Mouse (Mus musculus): ENCODE data around the gene Gm10401. TPM values are rescaled to one million over a fixed set of nuclear protein-coding genes. Genes with fewer than 3 reads are reported as not detected.

Gm10401 gene
- polyA plus RNA-seq, 1 experiment from 2014 or later = 46.5 TPM

- no peak for DNase-seq (ENCODE audit: low spot score)
- no peaks in the 10 kb centered on the region for H3K27me3 ChIP-seq (replicated peaks; ENCODE audit: control insufficient read depth, insufficient read depth, low read length)
- no peak overlapping the region for H3K9ac ChIP-seq (ENCODE audit: low read length)
- 0 out of 2 replicates have a peak, but pooled peaks have one; percentile 26 for ATAC-seq (replicated peaks; ENCODE audit: low FRiP score, low TSS enrichment, low read depth)
- no peaks in the 10 kb centered on the region for H3K9me3 ChIP-seq (ENCODE audit: control insufficient read depth, low read length)
- 48% methylated on average over 3 of the region's 3 CpGs for WGBS
- no peak overlapping the region for H3K4me2 ChIP-seq (ENCODE audit: low read length)
- no peak overlapping the region for H3K27ac ChIP-seq (ENCODE audit: low read depth)
- H3K4me1 ChIP-seq (replicated peaks; ENCODE audit: control insufficient read depth, insufficient read depth, low read length) = no peaks in the 10 kb centered on the region
- H3K36me3 ChIP-seq (ENCODE audit: control insufficient read depth, insufficient read depth, low read length) = peaks cover 24% of the 10 kb centered on the region
- H3K4me3 ChIP-seq (ENCODE audit: low read depth, low read length) = no peak overlapping the region
Measured at GRCm38 (mm10) chr5:115140726-115141125, 42.6 kb upstream of the Gm10401 start.

GRCm38 (mm10) chr5:115139124-115139523 is 41.0 kb upstream of the Gm10401 start:
- 64% methylated on average over 4 of the region's 4 CpGs for WGBS
- no peaks in the 10 kb centered on the region for H3K9me3 ChIP-seq (ENCODE audit: control insufficient read depth, low read length)

DNA sequence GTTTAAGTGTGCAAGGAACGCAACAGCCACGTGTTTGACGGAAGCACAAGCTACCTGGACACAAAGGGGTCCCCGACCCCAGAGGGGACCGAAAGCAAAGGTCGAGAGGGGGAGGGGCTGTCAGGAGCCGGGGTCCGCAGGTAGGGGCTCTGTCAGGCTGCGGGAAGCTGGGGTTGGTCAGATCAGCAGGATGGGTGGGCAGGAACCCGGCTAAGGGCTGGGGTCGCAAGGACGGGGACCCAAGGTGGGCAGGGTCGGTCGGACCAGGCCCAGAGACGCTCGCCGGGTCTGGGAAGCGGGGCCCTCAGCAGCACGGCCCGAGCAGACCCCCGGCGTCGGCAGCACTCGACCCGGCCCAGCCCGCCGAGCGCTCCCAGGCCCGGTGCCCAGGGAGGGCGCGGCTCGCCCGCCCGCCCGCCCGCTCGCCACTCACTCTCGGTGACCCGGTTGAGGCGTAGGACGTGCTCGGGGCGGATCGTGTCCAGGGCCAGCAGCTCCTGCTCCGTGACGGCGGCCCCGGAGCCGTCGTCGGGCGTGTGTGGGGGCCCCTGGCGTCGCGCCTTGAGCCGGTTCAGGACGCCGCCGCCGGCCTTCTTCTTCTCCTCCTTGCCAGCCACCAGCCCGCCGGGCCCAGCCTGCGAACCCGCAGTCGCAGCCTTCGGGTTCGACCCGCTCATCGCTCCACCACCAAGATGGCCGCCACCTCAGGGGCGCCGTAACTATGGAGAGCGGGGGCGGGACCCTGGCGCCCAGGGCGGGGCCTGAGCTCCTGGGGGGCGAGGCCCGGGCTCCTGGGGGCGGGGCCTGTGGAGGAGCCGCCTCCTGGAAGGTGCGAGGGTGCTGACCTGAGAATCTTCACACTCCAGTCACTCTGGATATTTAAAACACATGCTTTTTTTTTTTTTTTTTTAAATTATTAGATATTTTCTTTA is 36.4 kb upstream of the Gm10401 start, which contains the start of gene Unc119b:
TSS of gene Unc119b (minus strand) at position 742 of the 932 bp plus-strand sequence.
- H3K4me2 ChIP-seq (ENCODE audit: low read length) = peak within 1 kb of the TSS; percentile 94
- H3K9ac ChIP-seq (ENCODE audit: low read length) = peak within 1 kb of the TSS; percentile 84
- ATAC-seq (replicated peaks; ENCODE audit: low FRiP score, low TSS enrichment, low read depth) (peak; percentile 92), DNase-seq (ENCODE audit: low spot score) (peak; percentile 93)
- no peaks in the 10 kb centered on the region for H3K9me3 ChIP-seq (ENCODE audit: control insufficient read depth, low read length)
- H3K27ac ChIP-seq (ENCODE audit: low read depth) = no peak within 1 kb of the TSS
- H3K4me3 ChIP-seq (ENCODE audit: low read depth, low read length) = peak within 1 kb of the TSS; percentile 92
- H3K27me3 ChIP-seq (replicated peaks; ENCODE audit: control insufficient read depth, insufficient read depth, low read length) = no peaks in the 10 kb centered on the region
- peaks cover 17% of the 10 kb centered on the region for H3K36me3 ChIP-seq (ENCODE audit: control insufficient read depth, insufficient read depth, low read length)
- H3K4me1 ChIP-seq (replicated peaks; ENCODE audit: control insufficient read depth, insufficient read depth, low read length) = peaks cover 8% of the 10 kb centered on the region
- WGBS = 0% methylated on average over 56 of the region's 81 CpGs

More at GRCm38 (mm10) chr5:115139124-115139523, 41.0 kb upstream of the Gm10401 start:
- Histone ChIP-seq H3K9ac (ENCODE audit: low read length) (no peak overlapping the region), H3K4me3 (ENCODE audit: low read depth, low read length) (no peak overlapping the region), H3K4me1 (replicated peaks; ENCODE audit: control insufficient read depth, insufficient read depth, low read length) (no peaks in the 10 kb centered on the region), H3K36me3 (ENCODE audit: control insufficient read depth, insufficient read depth, low read length) (peaks cover 10% of the 10 kb centered on the region), H3K4me2 (ENCODE audit: low read length) (no peak overlapping the region), H3K27me3 (replicated peaks; ENCODE audit: control insufficient read depth, insufficient read depth, low read length) (no peaks in the 10 kb centered on the region), H3K27ac (ENCODE audit: low read depth) (no peak overlapping the region)
- DNase-seq (ENCODE audit: low spot score) (no peak), ATAC-seq (replicated peaks; ENCODE audit: low FRiP score, low TSS enrichment, low read depth) (no peak)

GRCm38 (mm10) chr5:115133358-115134066 is 35.4 kb upstream of the Gm10401 start:
- WGBS = 58% methylated on average over 6 of the region's 6 CpGs
- peaks cover 8% of the 10 kb centered on the region for H3K4me1 ChIP-seq (replicated peaks; ENCODE audit: control insufficient read depth, insufficient read depth, low read length)
- no peak overlapping the region for H3K27ac ChIP-seq (ENCODE audit: low read depth)
- peak overlapping the region; percentile 94 for H3K4me2 ChIP-seq (ENCODE audit: low read length)
- peak overlapping the region; percentile 92 for H3K4me3 ChIP-seq (ENCODE audit: low read depth, low read length)
- peak overlapping the region; percentile 84 for H3K9ac ChIP-seq (ENCODE audit: low read length)
- H3K27me3 ChIP-seq (replicated peaks; ENCODE audit: control insufficient read depth, insufficient read depth, low read length) = no peaks in the 10 kb centered on the region
- peaks cover 24% of the 10 kb centered on the region for H3K36me3 ChIP-seq (ENCODE audit: control insufficient read depth, insufficient read depth, low read length)
- ATAC-seq (replicated peaks; ENCODE audit: low FRiP score, low TSS enrichment, low read depth) (no peak), DNase-seq (ENCODE audit: low spot score) (no peak)
- no peaks in the 10 kb centered on the region for H3K9me3 ChIP-seq (ENCODE audit: control insufficient read depth, low read length)

GRCm38 (mm10) chr5:115132465-115132864 is 34.4 kb upstream of the Gm10401 start:
- no peak overlapping the region for H3K27ac ChIP-seq (ENCODE audit: low read depth)
- H3K4me2 ChIP-seq (ENCODE audit: low read length) = no peak overlapping the region
- no peaks in the 10 kb centered on the region for H3K27me3 ChIP-seq (replicated peaks; ENCODE audit: control insufficient read depth, insufficient read depth, low read length)
- DNase-seq (ENCODE audit: low spot score) = no peak
- H3K36me3 ChIP-seq (ENCODE audit: control insufficient read depth, insufficient read depth, low read length) = peaks cover 34% of the 10 kb centered on the region
- 90% methylated on average over 8 of the region's 8 CpGs for WGBS
- no peak overlapping the region for H3K4me3 ChIP-seq (ENCODE audit: low read depth, low read length)
- ATAC-seq (replicated peaks; ENCODE audit: low FRiP score, low TSS enrichment, low read depth) = no peak
- no peak overlapping the region for H3K9ac ChIP-seq (ENCODE audit: low read length)
- H3K4me1 ChIP-seq (replicated peaks; ENCODE audit: control insufficient read depth, insufficient read depth, low read length) = peaks cover 8% of the 10 kb centered on the region
- no peaks in the 10 kb centered on the region for H3K9me3 ChIP-seq (ENCODE audit: control insufficient read depth, low read length)

- DNase-seq (ENCODE audit: low spot score) (no peak), ATAC-seq (replicated peaks; ENCODE audit: low FRiP score, low TSS enrichment, low read depth) (no peak)
- H3K4me2 ChIP-seq (ENCODE audit: low read length) = no peak overlapping the region
- H3K9me3 ChIP-seq (ENCODE audit: control insufficient read depth, low read length) = no peaks in the 10 kb centered on the region
- H3K4me1 ChIP-seq (replicated peaks; ENCODE audit: control insufficient read depth, insufficient read depth, low read length) = peaks cover 12% of the 10 kb centered on the region
- no peak overlapping the region for H3K27ac ChIP-seq (ENCODE audit: low read depth)
- WGBS = 86% methylated on average over 6 of the region's 6 CpGs
- peaks cover 56% of the 10 kb centered on the region for H3K36me3 ChIP-seq (ENCODE audit: control insufficient read depth, insufficient read depth, low read length)
- H3K9ac ChIP-seq (ENCODE audit: low read length) = no peak overlapping the region
- H3K4me3 ChIP-seq (ENCODE audit: low read depth, low read length) = no peak overlapping the region
- H3K27me3 ChIP-seq (replicated peaks; ENCODE audit: control insufficient read depth, insufficient read depth, low read length) = no peaks in the 10 kb centered on the region
Measured at GRCm38 (mm10) chr5:115129328-115129727, 31.2 kb upstream of the Gm10401 start.

DNA sequence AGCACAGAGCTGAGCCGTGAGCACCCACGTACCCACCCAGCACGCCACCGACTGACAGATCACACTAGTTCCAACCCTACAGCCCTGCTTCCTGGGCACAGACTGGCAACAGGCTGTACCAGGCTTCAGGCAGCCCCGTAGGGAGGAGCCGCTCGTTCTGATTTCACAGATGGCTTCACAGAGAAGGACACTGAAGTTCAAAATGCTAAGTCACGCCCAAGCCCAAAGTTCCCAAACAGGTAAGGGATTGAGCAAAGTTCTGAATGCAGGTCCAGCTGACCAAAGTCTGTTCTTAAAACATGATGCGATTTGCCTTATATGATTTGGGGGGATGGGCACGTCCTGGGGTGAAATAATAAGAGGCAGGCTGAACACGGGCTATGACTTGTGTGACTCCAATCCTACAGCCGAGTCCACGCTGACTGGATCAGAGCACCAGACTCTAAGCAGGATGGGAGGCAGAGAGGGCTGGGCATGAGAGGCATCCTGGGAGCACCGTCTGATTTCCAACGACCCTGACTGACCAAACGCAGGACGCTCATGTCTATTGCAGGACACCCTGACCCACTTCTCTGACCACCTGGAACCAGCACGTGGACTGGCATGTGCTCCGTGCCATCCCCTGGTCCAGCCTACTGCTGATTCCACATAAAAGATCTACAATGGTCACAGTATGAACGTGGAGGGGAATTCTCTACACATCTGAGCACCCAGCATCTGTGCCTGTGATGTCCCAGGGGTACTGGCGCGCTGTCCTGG is 29.5 kb upstream of the Gm10401 start:
- peaks cover 3% of the 10 kb centered on the region; the same call in 1 of the 2 replicates for H3K4me1 ChIP-seq (replicated peaks; ENCODE audit: control insufficient read depth, insufficient read depth, low read length)
- peaks cover 62% of the 10 kb centered on the region for H3K36me3 ChIP-seq (ENCODE audit: control insufficient read depth, insufficient read depth, low read length)
- ATAC-seq (replicated peaks; ENCODE audit: low FRiP score, low TSS enrichment, low read depth) (no peak), DNase-seq (ENCODE audit: low spot score) (no peak)
- no peak overlapping the region for H3K4me3 ChIP-seq (ENCODE audit: low read depth, low read length)
- no peak overlapping the region for H3K4me2 ChIP-seq (ENCODE audit: low read length)
- H3K27me3 ChIP-seq (replicated peaks; ENCODE audit: control insufficient read depth, insufficient read depth, low read length) = no peaks in the 10 kb centered on the region
- WGBS = 93% methylated on average over 22 of the region's 22 CpGs
- no peak overlapping the region for H3K9ac ChIP-seq (ENCODE audit: low read length)
- H3K9me3 ChIP-seq (ENCODE audit: control insufficient read depth, low read length) = no peaks in the 10 kb centered on the region
- no peak overlapping the region for H3K27ac ChIP-seq (ENCODE audit: low read depth)
